Mouse (Mus musculus) layer of hippocampus, postnatal 25 days (tissue): ENCODE measurements around the gene Trmt10c. TPM values are rescaled to one million over a fixed set of nuclear protein-coding genes. Genes with fewer than 3 reads are reported as not detected.
A peak's percentile ranks its signal among the peaks of the same experiment; 100 is the strongest.
"Not testable (repeated sequence)": the region's sequence is repeated elsewhere in the genome, so short reads cannot be mapped to it uniquely, and the experiment has no call there.

Experiments used
- DNase-seq, 2 experiments: peaks; one replicate each; pipeline ENCODE4 v3.0.0; 2022; ENCODE audit warnings: mixed read lengths in 2 of 2, low spot score in 1 of 2; ENCODE audit errors: extremely low spot score in 1 of 2
- total RNA-seq, 2 experiments: library from RNA; stranded (reverse); gene quantifications; 2 replicates each; pipeline ENCODE4 v1.2.3; 2021

The Trmt10c gene
- total RNA-seq, 2 experiments from 2014 or later, result 10.0 to 10.3 TPM

DNA sequence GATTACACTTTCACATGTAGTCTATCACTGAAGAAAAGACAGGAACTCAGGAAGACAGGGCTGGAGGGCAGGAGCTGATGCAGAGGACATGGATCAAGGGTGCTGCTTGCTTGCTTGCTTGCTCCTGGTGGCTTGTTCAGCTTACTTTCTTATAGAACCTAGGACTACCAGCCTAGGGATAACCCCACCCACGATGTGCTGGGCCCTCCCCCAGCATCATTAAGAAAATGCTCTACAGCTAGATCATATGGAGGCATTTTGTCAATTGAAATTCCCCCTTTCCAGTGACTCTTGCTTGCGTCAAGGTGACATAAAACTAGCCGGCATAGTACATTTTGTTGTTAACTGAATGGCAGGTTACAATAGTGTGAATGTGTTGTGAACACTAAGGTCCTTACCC is 18.3 kb upstream of the Trmt10c start:
- no peak for DNase-seq

DNA sequence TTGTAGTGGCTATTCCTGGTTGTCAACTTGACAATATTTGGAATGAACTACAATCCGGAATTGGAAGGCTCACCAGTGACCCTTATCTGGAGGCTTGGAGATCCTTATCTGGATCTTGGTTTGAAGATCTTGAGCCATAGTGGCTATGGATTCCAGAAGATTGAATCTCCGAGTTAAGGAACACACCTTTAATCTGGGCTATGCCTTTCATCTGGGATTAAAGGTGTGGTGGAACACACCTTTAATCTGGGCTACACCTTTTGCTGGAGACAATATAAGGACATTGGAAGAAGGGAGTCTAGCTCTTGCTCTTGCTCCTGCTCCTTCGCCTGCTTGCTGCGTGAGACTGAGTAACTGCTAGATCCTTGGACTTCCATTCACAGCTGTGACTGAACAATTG is 10.4 kb upstream of the Trmt10c start, which contains the start of gene Senp7:
Gene Senp7, plus strand, starts transcription at position 301 of the 400 bp plus-strand sequence.
- not testable (repeated sequence) for DNase-seq

DNA sequence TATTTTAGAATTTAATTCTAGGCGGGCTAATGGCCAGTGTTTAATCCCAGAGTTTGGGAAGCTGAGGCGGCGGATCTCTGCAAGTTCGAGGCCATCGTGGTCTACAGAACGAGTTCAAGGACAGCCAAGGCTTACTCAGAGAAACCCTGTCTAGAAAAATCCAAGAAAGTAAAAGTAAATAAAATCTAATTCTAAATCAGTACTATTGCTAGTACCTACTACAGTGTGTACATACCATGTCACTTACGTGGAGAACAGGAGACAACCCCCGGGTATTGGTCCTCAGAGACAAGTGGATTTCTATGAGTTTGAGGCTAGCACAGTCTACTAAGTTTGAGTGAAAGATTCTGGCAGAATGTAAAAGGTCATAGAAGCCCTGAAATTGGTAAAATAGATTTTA is 471 bp upstream of the Trmt10c start:
- no peak for DNase-seq

DNA sequence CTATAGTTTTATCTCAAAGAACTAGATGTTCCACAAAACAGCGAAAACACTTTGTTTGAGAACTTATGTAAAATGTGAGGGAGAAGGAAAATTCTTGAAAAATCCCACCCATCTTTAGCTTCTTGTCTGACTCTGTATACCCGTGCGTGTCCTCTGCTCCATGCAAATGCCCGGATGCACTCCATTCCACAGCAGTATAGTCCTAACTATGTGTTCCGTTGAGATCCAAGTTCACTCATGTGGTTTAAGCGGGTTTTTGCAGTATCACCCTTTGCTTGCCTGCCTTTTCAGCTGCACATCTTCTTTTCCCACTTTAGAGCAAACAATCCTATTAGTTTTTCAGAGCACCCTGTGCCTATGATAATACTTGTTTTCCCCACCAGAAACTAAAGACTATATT is 1.1 kb downstream of the Trmt10c start:
- no peak for DNase-seq

DNA sequence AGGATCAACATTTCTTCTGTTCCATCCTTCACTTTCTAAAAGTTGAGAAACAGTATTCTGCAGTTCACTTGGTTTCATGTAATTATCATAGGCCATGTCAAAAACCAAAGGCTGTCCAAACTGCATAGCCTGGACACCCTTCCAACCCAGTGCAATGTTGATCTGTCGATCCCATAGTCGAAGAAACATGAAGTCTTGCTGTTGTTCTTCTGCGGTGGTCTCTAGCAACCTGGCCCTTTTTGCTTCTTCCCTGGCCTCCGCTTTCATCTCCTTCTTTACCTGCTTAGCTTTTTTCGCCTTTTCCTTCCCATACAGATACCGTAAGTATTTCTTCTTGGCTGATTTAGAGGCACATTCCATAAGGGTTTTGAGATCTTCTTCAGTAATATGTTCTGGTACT is 3.1 kb downstream of the Trmt10c start:
- no peak for DNase-seq

DNA sequence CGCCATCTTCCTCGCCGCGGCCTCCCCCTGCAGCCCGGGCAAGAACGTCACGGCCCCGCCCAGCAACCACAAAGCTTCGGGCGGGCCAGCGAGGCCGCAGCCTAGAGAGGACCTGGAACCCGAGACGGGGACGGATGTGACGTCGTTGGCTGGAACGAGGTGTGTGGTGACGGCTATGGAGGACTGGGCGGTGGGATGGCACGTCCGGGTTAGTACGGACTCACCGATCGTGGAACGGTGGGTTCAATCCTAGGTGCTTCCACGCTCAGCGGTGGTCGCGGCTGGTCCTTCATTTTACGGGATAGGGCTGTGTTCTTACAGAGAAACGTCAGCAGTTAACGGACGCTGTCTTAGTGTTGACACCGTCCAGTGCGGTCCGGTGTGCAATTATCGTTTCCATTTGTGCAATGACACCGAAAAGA is 7.9 kb downstream of the Trmt10c start, which contains the start of gene Pcnp:
Gene Pcnp, minus strand, starts transcription at position 79 of the 422 bp plus-strand sequence.
- DNase-seq, result peak; percentile 94 to 95

DNA sequence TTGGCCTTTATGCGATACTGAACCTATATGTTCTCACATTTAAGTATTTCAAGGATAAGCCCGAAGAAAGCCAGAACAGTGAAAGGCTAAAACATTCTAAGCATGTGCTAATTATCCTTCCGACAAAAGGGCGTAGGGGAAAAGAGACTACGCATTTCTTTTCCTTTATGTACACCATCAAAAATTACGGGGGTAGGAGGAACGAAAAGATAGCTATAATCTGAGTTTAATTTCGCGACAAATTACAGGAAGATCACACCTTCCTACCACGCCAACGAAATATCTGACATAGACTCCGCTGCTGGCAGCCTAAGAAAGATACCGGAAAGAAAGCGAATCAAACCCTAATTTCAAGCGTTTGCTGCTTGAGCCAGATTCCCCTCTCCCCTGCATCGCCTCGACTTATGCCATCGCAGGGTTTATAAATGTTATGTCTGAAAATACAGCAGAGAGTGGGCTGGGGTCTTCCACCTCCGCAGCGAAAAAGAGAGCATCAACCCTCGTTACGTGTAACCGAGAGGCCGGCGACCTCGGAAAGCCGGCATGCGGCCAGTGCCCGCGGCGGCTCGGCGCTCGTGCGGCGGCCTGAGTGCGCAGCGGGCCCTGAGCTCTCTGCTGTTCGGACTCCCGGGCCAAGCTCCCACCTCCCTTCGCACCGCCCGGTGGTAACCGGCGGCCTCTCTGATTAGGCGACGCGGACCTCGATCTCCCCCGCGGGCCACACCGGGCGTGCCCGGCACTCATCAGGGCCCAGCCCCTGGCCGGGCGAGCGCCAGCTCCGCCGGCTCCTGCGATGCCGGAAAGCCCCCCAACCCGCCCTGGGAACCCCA is 8.7 kb downstream of the Trmt10c start:
- no peak for DNase-seq

DNA sequence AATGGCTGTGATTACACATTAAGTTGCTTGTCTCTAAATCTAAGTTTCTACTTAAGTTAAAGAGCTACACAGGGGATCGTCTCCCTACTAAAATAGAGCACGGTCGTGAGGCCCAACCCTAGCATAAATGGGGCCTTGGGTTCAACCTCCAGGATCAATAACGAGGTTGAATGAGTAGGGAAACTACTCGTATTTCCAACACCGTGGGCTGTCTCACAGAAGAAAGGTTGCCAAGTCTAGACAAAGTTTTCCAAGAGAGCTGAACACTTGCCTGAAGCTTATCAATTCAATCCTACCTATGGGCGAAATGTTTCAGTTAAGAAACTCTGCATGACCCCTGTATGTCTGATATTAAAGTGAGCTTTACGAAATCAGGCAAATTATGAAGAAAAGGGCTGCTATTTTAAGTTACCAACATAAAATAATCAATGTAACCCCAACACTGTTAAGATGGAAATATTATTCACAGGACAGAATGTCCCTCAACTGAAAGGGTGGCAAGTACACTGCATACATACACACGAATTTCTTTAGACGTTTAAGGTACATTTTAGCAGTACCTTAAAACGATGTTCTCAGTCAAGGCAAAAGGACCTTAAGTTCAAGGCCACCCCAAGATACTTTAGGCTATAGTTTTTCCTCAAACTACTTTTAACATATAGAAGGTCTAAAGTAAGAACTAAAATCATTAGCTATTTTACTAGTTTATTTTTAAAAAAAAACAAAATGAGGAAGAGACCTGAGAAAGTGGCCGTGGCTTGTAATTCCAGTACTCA is 9.6 kb downstream of the Trmt10c start:
- no peak for DNase-seq

DNA sequence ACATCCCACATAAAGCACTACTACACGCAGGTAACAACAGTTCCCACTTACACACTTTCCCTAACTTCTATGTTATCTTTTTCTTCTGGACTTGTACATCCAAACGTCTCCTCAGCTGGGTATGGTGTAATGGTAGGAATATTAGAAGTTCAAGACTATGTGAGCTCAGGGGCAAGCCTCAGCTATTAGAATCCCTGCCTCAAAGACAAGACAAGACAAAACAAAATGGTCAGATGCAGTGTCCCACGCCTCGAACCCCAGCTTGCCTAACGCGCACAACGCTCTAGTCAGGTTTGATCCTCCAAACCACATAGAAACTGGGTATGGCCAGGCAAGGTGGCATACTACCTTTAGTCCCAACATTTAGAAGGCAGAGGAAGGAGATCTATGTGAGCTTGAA is 18.0 kb downstream of the Trmt10c start:
- no peak for DNase-seq

DNA sequence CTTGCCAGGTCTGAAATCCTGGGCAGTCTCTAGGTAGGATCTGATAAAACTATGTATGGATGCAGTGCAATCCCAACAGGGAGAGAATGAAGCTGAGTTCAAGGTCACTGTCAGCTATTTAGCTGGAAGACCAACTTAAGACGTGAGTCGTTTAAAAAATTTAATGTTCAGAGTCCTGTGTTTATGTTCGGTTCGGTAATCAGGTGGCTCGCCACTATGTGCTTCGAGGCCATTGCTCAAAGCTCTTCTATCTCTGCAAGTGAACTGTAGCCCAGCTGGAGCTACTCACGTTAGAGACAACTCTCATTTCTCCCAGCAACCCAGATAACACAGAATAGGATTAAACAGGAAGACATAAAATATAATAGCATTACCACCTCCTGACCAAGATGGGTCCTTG is 23.5 kb downstream of the Trmt10c start:
- DNase-seq, result no peak

DNA sequence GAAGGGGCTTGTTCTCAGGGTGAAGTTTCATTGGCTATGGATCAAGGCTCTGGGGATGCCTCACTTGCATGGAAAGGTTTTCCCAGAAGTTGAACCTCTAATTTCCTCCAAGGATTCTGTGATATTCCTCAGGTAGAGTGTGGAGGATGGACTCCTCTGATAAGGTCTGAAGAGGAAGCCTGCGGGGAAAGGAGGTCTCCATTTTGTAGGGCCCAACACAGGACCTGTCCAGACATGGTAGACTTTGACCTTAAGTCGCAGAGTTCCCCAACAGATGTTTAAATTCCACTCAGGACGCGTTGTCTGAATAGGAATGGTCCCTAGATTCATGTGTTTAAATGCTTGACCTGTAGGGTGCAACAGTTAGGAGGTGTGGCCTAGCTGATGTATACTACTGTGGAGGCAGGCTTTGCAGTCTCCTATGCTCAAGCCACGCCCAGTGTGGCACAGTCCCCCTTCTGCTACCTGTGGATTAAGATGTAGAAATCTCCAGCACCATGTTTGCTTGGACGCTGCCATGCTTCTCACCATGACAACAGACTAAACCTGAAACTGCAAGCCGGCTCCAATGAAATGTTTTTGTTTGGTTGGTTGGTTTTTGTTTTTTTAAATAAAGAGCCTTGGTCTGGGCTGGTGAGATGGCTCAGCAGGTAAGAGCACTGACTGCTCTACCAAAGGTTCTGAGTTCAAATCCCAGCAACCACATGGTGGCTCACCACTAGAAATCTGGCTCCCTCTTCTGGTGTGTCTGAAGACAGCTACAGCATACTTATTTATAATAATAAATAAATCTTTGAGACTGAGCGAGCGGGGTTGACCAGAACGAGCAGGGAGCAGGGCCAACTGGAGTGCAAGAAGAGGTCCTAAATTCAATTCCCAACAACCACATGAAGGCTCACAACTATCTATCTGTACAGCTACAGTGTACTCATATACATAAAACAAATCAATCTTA is 24.6 kb downstream of the Trmt10c start:
- no peak for DNase-seq

DNA sequence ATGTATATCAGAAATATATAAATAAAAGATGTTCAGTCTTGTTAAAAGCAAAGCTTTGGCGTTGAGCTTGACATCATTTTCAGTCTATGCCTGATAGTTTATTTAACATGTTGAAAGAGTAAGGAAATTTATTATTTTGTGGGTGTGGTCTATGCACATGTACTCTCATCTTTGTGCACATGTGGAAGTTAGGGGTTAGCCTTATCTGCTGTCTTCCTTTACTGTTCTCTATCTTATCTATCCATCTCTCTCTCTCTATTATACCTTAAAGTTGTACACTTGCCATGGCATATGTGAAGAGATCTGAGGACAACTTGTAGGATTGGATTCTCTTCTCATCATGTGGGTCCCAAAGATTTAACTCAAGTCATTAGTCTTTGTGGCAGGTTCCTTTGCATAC is 28.8 kb downstream of the Trmt10c start:
- no peak for DNase-seq

DNA sequence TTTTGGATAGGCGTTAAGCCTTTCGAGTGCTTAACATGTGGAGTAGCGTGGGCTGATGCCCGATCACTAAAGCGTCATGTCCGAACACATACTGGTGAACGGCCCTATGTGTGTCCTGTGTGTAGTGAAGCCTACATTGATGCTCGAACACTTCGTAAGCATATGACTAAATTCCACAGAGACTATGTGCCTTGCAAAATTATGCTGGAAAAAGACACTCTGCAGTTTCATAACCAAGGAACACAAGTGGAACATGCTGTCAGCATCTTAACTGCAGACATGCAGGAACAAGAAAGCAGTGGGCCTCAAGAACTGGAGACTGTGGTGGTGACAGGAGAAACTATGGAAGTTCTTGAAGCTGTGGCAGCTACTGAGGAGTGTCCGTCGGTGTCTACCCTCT is 30.8 kb downstream of the Trmt10c start:
- no peak for DNase-seq

DNA sequence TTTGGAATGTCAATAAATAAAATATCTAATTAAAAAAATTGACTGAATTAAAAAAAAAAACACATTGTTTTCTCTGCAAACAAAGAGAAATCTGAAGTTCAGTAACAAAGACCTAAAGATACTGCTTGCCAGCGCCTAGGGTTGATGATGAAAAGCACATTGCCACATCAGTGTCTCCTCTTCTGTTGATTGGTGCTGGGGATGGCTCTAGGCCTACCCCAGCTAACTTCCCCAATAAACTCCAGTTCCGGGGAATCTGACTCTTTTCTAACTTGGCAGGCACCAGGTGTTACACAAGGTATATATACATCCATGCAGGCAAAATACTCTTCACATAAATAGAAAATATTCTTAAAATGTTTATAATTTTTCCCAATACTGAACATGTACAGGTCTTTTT is 43.4 kb downstream of the Trmt10c start:
- DNase-seq, result no peak

DNA sequence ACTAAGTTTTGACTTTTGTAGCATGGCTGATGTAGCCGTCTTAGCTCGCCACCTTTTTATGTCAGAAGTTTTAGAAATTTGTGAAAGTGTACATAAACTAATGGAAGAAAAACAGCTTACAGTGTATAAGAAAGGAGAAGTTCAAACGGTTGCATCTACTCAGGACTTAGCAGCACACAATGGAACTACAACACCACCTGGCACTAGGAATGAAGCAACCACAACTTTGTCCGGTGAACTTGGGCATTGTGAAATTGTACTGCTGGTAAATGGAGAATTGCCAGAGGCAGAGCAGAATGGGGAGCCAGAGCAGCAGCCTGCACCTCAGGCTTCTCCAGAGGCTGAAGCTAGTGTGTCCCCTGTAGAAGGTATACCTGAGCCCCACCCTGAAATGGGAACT is 47.3 kb downstream of the Trmt10c start:
- DNase-seq, result no peak

DNA sequence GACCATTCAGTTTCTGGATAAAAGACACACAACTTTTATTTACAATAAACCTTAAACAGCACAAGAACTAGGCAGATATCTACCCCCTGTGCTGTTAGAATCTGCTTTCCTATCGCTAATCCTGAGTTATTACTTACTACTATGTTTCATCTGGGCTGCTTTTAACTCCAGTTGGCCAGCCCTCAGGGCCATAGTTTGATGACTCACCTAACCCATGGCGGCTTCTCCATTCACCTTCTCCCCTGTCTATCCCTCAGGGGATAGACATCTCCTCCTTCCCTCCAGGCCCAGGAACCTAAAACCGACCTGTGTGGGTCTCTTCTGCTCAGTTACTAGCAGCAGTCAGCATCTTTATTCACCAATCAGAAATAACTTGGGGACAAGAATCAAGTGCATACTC is 51.6 kb downstream of the Trmt10c start:
- DNase-seq, result no peak
